Mouse (Mus musculus) layer of hippocampus, postnatal 10 days (tissue): Measurements from ENCODE around the gene Map2k5. TPM values are rescaled to one million over a fixed set of nuclear protein-coding genes. Genes with fewer than 3 reads are reported as not detected.
A peak's percentile ranks its signal among the peaks of the same experiment; 100 is the strongest.

Experiments used
- DNase-seq, 2 experiments: peaks; one replicate each; pipeline ENCODE4 v3.0.0; 2021; ENCODE audit warnings: low spot score in 2 of 2
- long read RNA-seq: library from polyadenylated mRNA; stranded (forward); transcript quantifications from one replicate; pipeline ENCODE4 v2.0.0, GENCODE M21; 2023
- total RNA-seq, 2 experiments: library from RNA; stranded (reverse); gene quantifications; 2 replicates each; pipeline ENCODE4 v1.2.3; 2021

The Map2k5 gene
- 10 to 100 TPM; 34.6 to 36.2 TPM for total RNA-seq
- long read RNA-seq, transcript Map2k5-201 (22 exons, 2,310 nt) = major isoform, 24 of 46 reads
- long read RNA-seq, partial matches to known transcripts = 7 of 46 reads
- long read RNA-seq, other reads (novel, unspliced or antisense) = 15 of 46 reads

DNA sequence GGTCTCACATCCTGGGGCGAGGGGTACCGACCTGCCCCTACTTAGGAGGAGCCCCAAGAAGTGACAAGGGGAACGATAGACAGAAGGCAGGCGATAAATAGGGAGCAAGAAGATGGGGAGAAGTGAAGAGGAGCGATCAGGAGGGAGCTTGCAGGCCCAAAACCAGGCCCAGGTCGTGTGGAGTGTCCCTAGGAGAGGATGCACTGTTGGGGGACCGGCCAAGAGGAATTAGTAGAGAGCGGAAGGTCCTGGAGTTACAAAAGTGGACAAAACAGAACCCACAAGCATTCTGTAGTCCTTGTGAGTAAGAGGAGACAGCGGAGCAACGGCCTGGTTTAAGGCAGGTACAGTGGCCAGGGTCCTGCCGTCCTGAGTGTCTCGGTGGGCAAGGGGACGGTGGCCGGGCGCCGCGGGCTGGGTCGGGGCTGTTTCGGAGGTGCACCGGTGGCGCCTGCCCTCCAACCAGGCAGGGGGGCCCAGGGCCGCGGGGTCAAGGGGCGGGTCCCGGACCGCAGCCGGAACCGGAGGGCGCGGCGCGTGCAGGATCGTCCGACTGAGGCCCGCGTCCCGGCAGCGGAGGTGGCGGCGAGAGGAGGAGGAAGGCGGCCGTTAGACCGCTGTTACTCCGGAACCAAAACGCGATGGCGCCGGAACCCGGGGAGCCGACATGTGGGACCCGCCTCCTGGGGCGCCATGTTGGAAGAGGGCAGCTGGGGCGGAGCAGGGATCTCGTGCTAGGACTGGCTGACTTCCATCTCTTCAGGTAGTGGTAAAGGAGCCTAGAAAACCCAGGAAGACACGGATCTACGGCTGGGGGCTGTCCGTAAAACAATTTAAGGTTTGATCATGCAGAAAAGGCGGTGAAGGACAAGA, at the start of gene Map2k5:
Gene Map2k5 (minus strand): TSS at position 633 of the 873 bp plus-strand sequence.
- peak; percentile 89 to 94 for DNase-seq

DNA sequence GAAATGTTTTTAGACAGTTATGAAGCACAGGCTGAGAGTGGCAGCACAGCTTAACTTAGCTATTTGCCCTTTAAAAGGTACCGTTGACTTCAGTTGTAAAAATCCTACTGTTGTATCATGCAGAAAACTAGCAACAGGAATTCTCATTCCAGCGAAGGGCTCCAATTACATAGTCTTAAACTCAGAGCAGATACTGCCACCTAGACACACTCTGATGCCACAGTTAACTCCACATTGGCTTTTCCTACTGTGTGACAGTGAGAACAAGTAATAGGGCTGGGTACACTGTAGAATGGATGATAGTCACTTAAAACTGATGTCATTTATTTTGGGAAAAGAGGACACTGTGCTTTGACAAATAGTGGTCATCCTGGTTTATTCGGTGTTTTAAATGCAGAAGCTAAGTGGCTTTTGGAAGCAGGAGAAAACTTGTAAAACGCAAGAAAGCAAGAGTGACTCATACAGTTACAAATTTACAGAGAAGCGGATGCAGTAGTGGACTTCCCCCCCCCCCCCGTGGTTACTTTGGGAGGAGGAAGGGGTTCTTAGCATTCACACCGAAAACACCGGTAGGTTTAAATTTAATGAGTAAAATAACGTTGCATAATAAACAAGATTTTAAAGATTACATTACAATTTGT, 43.5 kb upstream of the Map2k5 start:
- DNase-seq = no peak

DNA sequence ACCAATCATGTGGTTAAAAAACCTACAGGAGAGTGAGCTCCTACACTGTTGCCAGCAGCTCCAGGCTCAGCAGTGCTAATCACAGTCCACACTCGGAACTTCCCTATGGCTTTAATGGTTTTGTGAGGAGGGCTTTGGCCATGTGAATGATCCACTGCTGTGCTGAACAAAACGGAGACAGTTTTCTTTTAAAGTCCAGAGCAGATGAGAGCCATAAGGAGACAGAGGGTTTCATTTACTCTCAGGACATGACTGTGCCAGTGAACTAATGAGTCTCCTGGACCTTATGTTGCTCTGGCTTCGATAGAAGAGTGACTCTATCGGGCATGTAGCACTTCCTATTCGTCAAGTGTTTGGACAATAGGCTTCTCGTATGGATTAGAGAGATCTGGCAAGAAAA, 42.7 kb upstream of the Map2k5 start:
- no peak for DNase-seq

DNA sequence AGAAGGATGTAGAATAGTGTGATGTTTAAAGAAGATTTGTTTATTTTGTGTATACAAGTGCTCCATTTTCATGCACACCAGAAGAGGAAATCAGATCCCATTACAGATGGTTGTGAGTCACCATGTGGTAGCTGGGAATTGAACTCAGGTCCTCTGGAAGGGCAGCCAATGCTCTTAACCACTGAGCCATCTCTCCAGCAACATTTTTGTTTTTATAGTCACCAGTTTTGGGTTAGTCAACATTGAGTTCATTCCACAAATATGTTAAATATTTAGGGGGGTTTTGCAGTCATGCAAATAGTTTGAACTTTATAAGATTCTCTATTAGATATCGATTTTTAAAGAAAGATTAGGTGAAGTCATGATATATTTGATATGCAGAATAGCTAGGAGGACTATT, 22.5 kb upstream of the Map2k5 start:
- no peak for DNase-seq

DNA sequence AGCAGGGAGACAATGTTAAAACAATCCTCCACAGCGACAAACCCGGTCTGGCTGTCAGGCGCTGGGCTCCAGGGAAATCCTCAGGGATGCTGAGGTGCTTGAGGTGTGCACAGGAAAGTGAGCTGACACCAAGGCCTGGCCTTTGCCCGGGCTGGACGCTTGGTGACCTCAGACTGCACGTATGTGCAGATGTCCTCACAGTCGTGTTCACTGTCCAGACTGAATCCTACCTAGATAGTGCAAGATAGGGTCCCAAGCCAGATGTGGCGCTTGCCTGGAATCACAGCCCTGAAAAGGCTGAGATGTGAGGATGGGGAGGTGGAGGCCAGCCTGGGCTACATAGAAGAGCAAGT, 21.7 kb upstream of the Map2k5 start:
- DNase-seq = no peak

DNA sequence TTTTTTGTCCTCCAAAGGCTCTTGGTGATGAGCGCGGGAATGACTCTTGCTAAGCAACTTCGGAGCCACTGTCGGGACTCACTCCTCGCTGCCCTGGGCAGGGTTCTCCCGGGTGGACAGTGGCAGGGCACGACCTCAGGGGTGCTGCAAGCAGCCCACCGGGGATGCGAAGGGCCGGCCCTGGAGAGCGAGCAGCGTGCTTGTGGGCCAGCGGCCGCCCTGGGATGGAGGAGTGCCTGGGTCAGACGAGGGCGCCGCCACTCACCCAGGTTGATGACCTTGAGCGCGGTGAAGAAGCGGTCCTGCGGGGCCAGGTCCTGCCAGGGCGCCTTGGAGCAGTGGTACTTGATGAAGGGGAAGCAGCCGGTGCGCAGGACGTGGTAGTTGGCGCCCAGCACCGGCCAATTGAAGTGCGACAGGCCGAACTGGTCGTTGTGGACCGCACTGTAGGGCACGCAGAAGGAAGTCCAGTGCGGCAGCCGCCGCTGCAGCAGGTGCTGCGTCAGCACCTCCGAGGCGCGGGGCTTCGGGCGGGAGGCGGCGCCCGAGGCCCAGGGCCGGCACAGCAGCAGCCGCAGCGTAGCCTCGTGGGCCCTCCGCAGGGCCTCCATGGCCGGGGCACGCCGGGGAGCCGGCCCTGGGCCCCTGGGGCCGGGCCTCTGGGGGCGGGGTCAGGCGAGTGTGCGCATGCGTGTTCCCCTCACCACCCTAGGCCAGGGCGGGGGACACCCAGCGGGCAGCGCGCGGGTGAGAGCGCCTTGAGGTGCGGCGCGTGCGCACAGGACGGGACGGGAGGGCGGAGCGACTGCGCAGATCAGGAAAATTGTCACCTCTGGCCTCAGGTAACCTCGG, 21.1 kb upstream of the Map2k5 start, which contains the start of gene 2300009A05Rik:
Gene 2300009A05Rik (minus strand): TSS at position 636 of the 852 bp plus-strand sequence.
- peak; percentile 93 to 96 for DNase-seq

DNA sequence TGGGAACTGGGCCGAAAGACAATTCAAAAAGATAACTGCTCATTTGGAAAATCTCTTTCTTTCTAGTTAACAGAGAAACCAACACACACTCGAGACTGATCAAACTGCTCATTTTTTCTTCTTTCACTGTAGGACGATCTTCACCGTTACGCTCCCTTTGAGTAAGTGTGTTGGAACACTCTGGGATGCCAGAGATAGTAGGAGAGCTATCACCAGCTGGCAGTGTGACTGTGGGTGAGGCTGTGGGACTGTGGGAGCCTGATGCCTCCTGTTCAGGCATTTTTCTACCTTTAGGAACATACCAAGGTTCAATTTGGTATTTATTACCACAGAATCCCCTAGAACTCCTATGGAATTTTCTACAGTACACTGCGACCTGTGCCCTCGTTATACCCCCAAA, 17.9 kb upstream of the Map2k5 start:
- DNase-seq = no peak

- DNase-seq = no peak
Observed at GRCm38 (mm10) chr9:63391307-63391706, 13.6 kb upstream of the Map2k5 start.

DNA sequence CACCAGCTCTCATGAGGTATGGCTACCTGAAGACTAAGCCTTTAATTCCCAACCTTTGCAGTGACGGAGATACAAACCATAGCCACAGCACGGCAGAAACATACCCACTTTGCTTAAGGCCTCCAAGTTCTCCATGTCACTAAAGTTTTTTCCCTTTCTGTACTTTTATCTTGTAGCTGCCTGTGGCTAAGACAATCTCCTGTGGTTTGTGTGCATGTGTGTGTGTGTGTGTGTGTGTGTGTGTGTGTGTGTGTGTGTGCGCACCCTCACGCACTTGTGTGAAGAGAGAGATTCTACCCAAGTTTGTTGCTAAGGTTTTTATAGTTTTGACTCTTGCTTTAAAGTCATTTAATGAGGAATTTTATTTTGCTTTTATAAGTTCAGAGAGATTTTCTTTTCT, 5.1 kb upstream of the Map2k5 start:
- DNase-seq = no peak

DNA sequence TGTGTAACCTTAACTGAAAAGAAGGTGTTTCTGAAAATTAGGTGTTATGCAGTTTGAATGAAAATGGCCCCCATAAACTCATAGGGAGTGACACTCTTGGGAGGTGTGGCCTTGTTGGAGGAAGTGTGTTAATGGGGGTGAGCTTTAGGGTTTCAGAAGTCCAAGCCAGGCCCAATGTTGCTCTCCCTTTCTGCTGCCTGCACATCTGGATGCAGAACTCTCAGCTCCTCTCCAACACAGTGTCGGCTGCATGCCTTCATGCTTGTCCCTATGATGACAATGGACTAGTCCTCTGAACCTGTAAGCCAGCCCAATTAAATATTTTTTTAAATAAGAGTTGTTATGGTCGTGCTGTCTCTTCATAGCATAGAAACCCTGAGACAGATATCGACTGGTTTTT, 2.6 kb upstream of the Map2k5 start:
- no peak for DNase-seq

- no peak for DNase-seq
Observed at GRCm38 (mm10) chr9:63378174-63378573, 472 bp upstream of the Map2k5 start.

GRCm38 (mm10) chr9:63373315-63373714, 4.4 kb downstream of the Map2k5 start:
- DNase-seq = no peak

GRCm38 (mm10) chr9:63372541-63372940, 5.2 kb downstream of the Map2k5 start:
- no peak for DNase-seq

DNA sequence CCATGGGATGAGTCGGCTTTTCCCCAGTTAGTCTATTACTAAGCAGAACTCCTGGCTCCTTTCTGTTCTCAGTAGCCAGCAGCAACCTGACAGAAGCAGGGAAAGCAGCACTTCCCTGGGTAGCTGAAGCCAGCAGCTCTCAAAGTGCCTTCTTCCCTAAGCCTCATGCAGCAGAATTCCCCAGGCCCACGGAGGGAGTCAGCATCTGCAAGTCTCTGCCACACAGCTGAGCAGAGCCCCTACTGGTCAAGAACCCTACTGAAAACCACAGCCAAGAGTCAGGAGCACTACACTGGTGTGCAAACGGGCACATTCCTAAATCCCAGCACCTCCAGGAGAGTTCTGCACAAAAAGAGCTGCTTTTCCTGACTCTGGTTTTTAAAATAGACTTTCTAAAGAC, 17.3 kb downstream of the Map2k5 start:
- DNase-seq = no peak

- no peak for DNase-seq
Observed at GRCm38 (mm10) chr9:63359016-63359415, 18.7 kb downstream of the Map2k5 start.

DNA sequence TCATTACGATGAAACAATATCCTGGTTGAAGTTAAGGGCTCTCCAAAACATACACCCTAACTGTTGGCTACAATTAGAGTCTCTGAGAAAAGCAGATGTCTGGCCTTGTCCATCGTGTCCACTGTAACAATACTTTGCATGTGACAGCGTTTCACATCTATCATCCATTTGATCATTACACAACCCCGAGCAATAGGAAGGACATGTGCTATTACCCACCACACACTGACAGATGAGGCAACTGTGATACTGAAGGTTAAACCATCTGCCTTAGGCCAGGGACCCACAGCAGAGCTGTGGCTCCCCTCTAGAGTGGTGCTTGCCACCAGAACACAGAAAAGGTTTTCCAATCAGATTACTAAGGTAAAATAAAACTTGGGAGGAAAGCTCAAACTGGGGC, 21.0 kb downstream of the Map2k5 start:
- no peak for DNase-seq

DNA sequence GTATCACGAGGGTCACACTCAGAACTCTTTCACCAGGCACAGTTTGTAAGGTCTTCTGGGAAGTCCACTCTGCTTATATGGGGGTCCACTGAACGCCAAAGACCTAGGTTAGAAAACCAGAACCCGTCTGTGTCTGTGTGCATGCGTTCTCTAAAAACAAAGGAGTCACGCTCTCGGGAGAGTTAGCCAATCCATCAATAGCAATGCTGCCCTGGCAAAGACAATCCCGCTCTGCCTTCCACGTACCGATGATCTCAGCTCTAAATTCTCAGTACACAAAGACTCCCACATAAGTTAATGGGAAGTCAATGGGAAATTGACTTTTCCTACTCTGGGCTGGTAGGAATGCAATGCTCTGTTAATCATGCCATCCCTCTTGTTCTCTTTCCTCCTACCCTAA, 21.4 kb downstream of the Map2k5 start:
- DNase-seq = no peak

DNA sequence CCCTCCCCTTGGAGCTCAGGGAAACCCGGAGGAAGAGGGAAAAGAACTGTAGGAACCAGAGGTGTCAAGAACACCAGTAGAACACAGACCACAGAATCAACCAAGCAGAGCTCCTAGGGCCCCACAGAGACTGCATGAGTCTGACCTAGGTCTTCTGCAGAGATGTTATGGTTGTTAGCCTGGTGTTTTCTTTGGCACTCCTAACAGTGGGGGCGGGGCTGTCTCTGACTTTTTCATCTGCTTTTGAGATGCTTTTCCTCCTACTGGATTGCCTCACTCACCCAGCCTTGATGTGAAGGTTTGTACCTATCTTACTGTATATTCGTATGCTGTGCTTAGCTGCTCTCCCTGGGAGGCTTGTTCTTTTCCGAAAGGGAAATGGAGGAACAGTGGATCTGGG, 23.5 kb downstream of the Map2k5 start:
- DNase-seq = no peak

DNA sequence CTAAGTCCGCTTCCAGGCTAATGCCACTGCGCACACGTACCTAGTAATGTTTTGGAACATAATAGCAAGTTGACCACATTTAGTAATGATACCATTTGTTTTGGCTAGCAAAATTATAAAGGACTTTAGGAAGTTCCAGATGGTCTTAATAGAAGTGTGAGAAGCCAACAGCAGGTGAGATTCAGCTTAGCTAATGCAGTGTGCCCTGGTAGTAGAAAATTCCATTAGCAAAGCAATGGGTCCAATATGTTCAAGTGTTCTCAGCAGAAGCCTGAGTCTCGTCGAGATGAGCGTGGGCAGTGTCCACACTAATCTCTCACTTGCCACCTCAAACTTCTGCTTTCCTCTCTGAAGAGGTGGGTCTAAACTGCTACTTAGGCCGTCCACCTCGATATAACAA, 27.7 kb downstream of the Map2k5 start:
- DNase-seq = no peak

GRCm38 (mm10) chr9:63349241-63349640, 28.5 kb downstream of the Map2k5 start:
- no peak for DNase-seq

DNA sequence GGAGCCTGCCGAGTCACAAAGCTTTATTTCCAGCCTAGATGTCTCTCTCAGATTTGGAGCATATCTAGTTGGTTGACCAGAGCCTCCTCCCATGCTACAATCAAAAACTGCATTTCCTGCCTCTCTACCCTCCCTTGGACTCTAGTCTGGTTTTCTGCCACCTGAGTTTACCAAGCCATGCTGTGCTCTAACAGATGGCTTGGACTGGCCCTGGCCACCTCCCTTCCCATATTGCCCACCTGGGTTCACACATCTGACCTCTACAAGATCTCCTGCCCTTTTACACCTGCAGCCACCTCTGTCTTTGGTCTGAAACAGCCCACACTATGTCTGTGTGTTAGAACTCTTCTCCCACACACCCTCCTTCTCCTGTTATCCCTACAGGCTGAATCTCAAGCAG, 29.6 kb downstream of the Map2k5 start:
- no peak for DNase-seq

- no peak for DNase-seq
Observed at GRCm38 (mm10) chr9:63346029-63346428, 31.7 kb downstream of the Map2k5 start.
